Mouse (Mus musculus): ENCODE measurements around the gene Teddm1b.
"Not testable (repeated sequence)": the region's sequence is repeated elsewhere in the genome, so short reads cannot be mapped to it uniquely, and the experiment has no call there.

Teddm1b gene

GRCm38 (mm10) chr1:153874045-153874444, at the start of gene Teddm1b:
TSS of gene Teddm1b (plus strand) at chr1:153874345.
- DNase-seq = no peak

GRCm38 (mm10) chr1:153830746-153831145, 43.4 kb upstream of the Teddm1b start:
- DNase-seq = no peak

GRCm38 (mm10) chr1:153836036-153836435, 38.1 kb upstream of the Teddm1b start:
- no peak for DNase-seq

- DNase-seq = peak; percentile 73
Measured at GRCm38 (mm10) chr1:153842121-153842740, 31.9 kb upstream of the Teddm1b start.

- DNase-seq = no peak
Measured at GRCm38 (mm10) chr1:153844042-153844441, 30.1 kb upstream of the Teddm1b start, which contains the start of gene Rgsl1. TSS of gene Rgsl1 (minus strand) at chr1:153844142.

- DNase-seq = no peak
Measured at GRCm38 (mm10) chr1:153846420-153846819, 27.7 kb upstream of the Teddm1b start.

GRCm38 (mm10) chr1:153846867-153847266, 27.3 kb upstream of the Teddm1b start:
- DNase-seq = peak; percentile 45

GRCm38 (mm10) chr1:153852696-153853095, 21.4 kb upstream of the Teddm1b start:
- peak; percentile 52 for DNase-seq

- DNase-seq = no peak
Measured at GRCm38 (mm10) chr1:153855946-153856345, 18.2 kb upstream of the Teddm1b start.

- not testable (repeated sequence) for DNase-seq
Measured at GRCm38 (mm10) chr1:153880391-153880790, 6.2 kb downstream of the Teddm1b start.

GRCm38 (mm10) chr1:153886024-153886633, 12.0 kb downstream of the Teddm1b start:
- no peak for DNase-seq

GRCm38 (mm10) chr1:153890121-153890520, 16.0 kb downstream of the Teddm1b start:
- DNase-seq = no peak

GRCm38 (mm10) chr1:153891442-153891841, 17.3 kb downstream of the Teddm1b start, which contains the start of gene Teddm1a:
TSS of gene Teddm1a (plus strand) at chr1:153891742.
- DNase-seq = no peak

- DNase-seq = no peak
Measured at GRCm38 (mm10) chr1:153893746-153894145, 19.6 kb downstream of the Teddm1b start.

GRCm38 (mm10) chr1:153894201-153894893, 20.2 kb downstream of the Teddm1b start:
- no peak for DNase-seq

GRCm38 (mm10) chr1:153894979-153895378, 20.8 kb downstream of the Teddm1b start:
- peak; percentile 77 for DNase-seq

GRCm38 (mm10) chr1:153897196-153897595, 23.1 kb downstream of the Teddm1b start:
- no peak for DNase-seq

- no peak for DNase-seq
Measured at GRCm38 (mm10) chr1:153898989-153899730, 25.0 kb downstream of the Teddm1b start.

GRCm38 (mm10) chr1:153899731-153900380, 25.7 kb downstream of the Teddm1b start, which contains the start of the genes Glul and Teddm2:
TSS of gene Glul (plus strand) at chr1:153899944.
TSS of gene Teddm2 (minus strand) at chr1:153900228.
- peak; percentile 95 for DNase-seq

GRCm38 (mm10) chr1:153900381-153900780, 26.2 kb downstream of the Teddm1b start:
- peak; percentile 65 for DNase-seq

- DNase-seq = peak; percentile 49
Measured at GRCm38 (mm10) chr1:153900860-153901730, 26.9 kb downstream of the Teddm1b start.

Data from thymus, postnatal 4 days (tissue).